Mouse (Mus musculus): Measurements from ENCODE around the gene Olfr263. TPM values are rescaled to one million over a fixed set of nuclear protein-coding genes. Genes with fewer than 3 reads are reported as not detected.

The Olfr263 gene
- not detected in 4 replicates for total RNA-seq (2023; ENCODE audit: inconsistent age)

GRCm38 (mm10) chr13:21129339-21129738 lies at the start of gene Olfr263:
Olfr263 (plus strand) TSS chr13:21129639.

GRCm38 (mm10) chr13:21111183-21111582 lies 18.3 kb upstream of the Olfr263 start, which contains the start of gene Olfr1369-ps1:
Olfr1369-ps1 (plus strand) TSS chr13:21111483.

GRCm38 (mm10) chr13:21145767-21146166 lies 16.3 kb downstream of the Olfr263 start, which contains the start of gene Olfr1368:
Olfr1368 (minus strand) TSS chr13:21145867.

GRCm38 (mm10) chr13:21179367-21179723 lies 49.9 kb downstream of the Olfr263 start, which contains the start of gene Trim27:
Trim27 (plus strand) TSS chr13:21179445.

Other genes starting within 250 kb of the Olfr263 start
- not detected in 4 replicates for gene Olfr1370, start 54.7 kb upstream of the Olfr263 start, total RNA-seq (2023; ENCODE audit: inconsistent age)
- gene Olfr1369-ps1, start 18.2 kb upstream of the Olfr263 start, total RNA-seq (2023; ENCODE audit: inconsistent age): not detected in 4 replicates
- not detected in 4 replicates for gene Olfr1368, start 16.2 kb downstream of the Olfr263 start, total RNA-seq (2023; ENCODE audit: inconsistent age)
- gene Trim27, start 49.8 kb downstream of the Olfr263 start, total RNA-seq (2023; ENCODE audit: inconsistent age): 81.9 to 88.7 TPM (median 84.6 TPM) in 4 replicates
- not detected in 4 replicates for gene Gpx5, start 163.1 kb downstream of the Olfr263 start, total RNA-seq (2023; ENCODE audit: inconsistent age)
- gene Gpx6, start 182.5 kb downstream of the Olfr263 start, total RNA-seq (2023; ENCODE audit: inconsistent age): not detected in 4 replicates
- not detected in 4 replicates for gene Olfr1367, start 217.3 kb downstream of the Olfr263 start, total RNA-seq (2023; ENCODE audit: inconsistent age)
- gene Zscan12, start 233.2 kb downstream of the Olfr263 start, total RNA-seq (2023; ENCODE audit: inconsistent age): 1.7 to 2.2 TPM (median 1.8 TPM) in 4 replicates

Data from B cell, adult (primary cell).